Mouse (Mus musculus): Measurements from ENCODE around the gene Fam122b. TPM values are rescaled to one million over a fixed set of nuclear protein-coding genes. Genes with fewer than 3 reads are reported as not detected.
"Not testable (repeated sequence)": the region's sequence is repeated elsewhere in the genome, so short reads cannot be mapped to it uniquely, and the experiment has no call there.

Fam122b gene
- total RNA-seq (2022): 1 to 10 TPM; 8.7 to 9.8 (median 9.3) TPM

- peak; percentile 87 for DNase-seq
Measured at GRCm38 (mm10) chrX:53269289-53270062, at the start of gene Fam122b. TSS of gene Fam122b (minus strand) at chrX:53269805.

- DNase-seq: no peak
Measured at GRCm38 (mm10) chrX:53287924-53288323, 18.3 kb upstream of the Fam122b start.

GRCm38 (mm10) chrX:53273124-53273523, 3.5 kb upstream of the Fam122b start, which contains the start of gene Fam122c:
TSS of gene Fam122c (plus strand) at chrX:53273424.
- DNase-seq: no peak

GRCm38 (mm10) chrX:53271628-53272027, 2.0 kb upstream of the Fam122b start:
- not testable (repeated sequence) for DNase-seq

GRCm38 (mm10) chrX:53270063-53270432, 443 bp upstream of the Fam122b start:
- DNase-seq: peak; percentile 6

GRCm38 (mm10) chrX:53268856-53269255, 749 bp downstream of the Fam122b start:
- DNase-seq: peak; percentile 55

GRCm38 (mm10) chrX:53266186-53266585, 3.4 kb downstream of the Fam122b start:
- no peak for DNase-seq

- no peak for DNase-seq
Measured at GRCm38 (mm10) chrX:53255195-53255594, 14.4 kb downstream of the Fam122b start.

GRCm38 (mm10) chrX:53240011-53240410, 29.6 kb downstream of the Fam122b start, which contains the start of gene Plac1:
TSS of gene Plac1 (minus strand) at chrX:53240111.
- no peak for DNase-seq

- DNase-seq: no peak
Measured at GRCm38 (mm10) chrX:53237971-53238370, 31.6 kb downstream of the Fam122b start.

- no peak for DNase-seq
Measured at GRCm38 (mm10) chrX:53236404-53236803, 33.2 kb downstream of the Fam122b start.

GRCm38 (mm10) chrX:53233689-53234088, 35.9 kb downstream of the Fam122b start:
- no peak for DNase-seq

- no peak for DNase-seq
Measured at GRCm38 (mm10) chrX:53231965-53232364, 37.6 kb downstream of the Fam122b start.

- DNase-seq: no peak
Measured at GRCm38 (mm10) chrX:53224353-53224944, 45.2 kb downstream of the Fam122b start.

GRCm38 (mm10) chrX:53220855-53221254, 48.8 kb downstream of the Fam122b start:
- DNase-seq: no peak

GRCm38 (mm10) chrX:53214557-53215229, 54.9 kb downstream of the Fam122b start:
- DNase-seq: no peak

- DNase-seq: no peak
Measured at GRCm38 (mm10) chrX:53213838-53214237, 55.8 kb downstream of the Fam122b start.

GRCm38 (mm10) chrX:53212485-53212884, 57.1 kb downstream of the Fam122b start:
- no peak for DNase-seq

- peak; percentile 49 for DNase-seq
Measured at GRCm38 (mm10) chrX:53211756-53212483, 57.7 kb downstream of the Fam122b start.

GRCm38 (mm10) chrX:53209431-53209830, 60.2 kb downstream of the Fam122b start:
- no peak for DNase-seq

GRCm38 (mm10) chrX:53204690-53205311, 64.8 kb downstream of the Fam122b start:
- no peak for DNase-seq

GRCm38 (mm10) chrX:53201616-53202015, 68.0 kb downstream of the Fam122b start:
- DNase-seq: no peak

All from adrenal gland, adult 8-10 months (tissue).